ENCODE assay signal across 19 mouse cellular contexts in genomic region chr15:103523156-103523555, GRCm38 (mm10). TPM values are rescaled to one million over a fixed set of nuclear protein-coding genes. Genes with fewer than 3 reads are reported as not detected.
DNase-seq lines count a peak whose midpoint lies in the region; ATAC-seq and TF ChIP-seq lines count a peak whose summit lies in the region.
"Had no signal": no experiment of that assay in that cellular context is flagged by ENCODE, and none has a peak within 500 bp of the region (broad histone marks: within the 10 kb centered on the region; RNA-seq: fewer than 3 reads in every experiment).

No protein-coding gene starts in this region.

- H3K9ac ChIP-seq in forebrain, embryonic 16.5 days (replicated peaks; ENCODE audit: low read depth, low read length) = no peak overlapping the region
- no peak overlapping the region for H3K9ac ChIP-seq in hindbrain, postnatal 0 days (replicated peaks; ENCODE audit: low read length)
- no peak overlapping the region for H3K9ac ChIP-seq in neural tube, embryonic 13.5 days
- no peak overlapping the region for H3K9ac ChIP-seq in lung, postnatal 0 days (replicated peaks; ENCODE audit: low read depth)
- H3K9ac ChIP-seq: heart, embryonic 15.5 days; limb, embryonic 15.5 days; lung, embryonic 14.5 days had no signal

- peaks cover 43% of the 10 kb centered on the region for H3K4me1 ChIP-seq in forebrain, embryonic 10.5 days
- H3K4me1 ChIP-seq in forebrain, embryonic 16.5 days (replicated peaks; ENCODE audit: control insufficient read depth, insufficient read depth, low read length) = peaks cover 39% of the 10 kb centered on the region
- H3K4me1 ChIP-seq in hindbrain, postnatal 0 days (ENCODE audit: insufficient read depth, low read length) = peaks cover 26% of the 10 kb centered on the region
- H3K4me1 ChIP-seq in neural tube, embryonic 13.5 days (replicated peaks) = peaks cover 40% of the 10 kb centered on the region
- no peaks in the 10 kb centered on the region for H3K4me1 ChIP-seq in lung, postnatal 0 days (ENCODE audit: insufficient read depth, low read depth, low read length)

- no peak for ATAC-seq in forebrain, embryonic 16.5 days
- ATAC-seq in hindbrain, postnatal 0 days = 0 out of 2 replicates have a peak, but pooled peaks have one; percentile 27
- ATAC-seq in neural tube, embryonic 13.5 days (ENCODE audit: low read depth) = no peak
- no peak for ATAC-seq in lung, postnatal 0 days

- H3K27ac ChIP-seq in forebrain, embryonic 10.5 days = peak overlapping the region; percentile 71
- H3K27ac ChIP-seq in forebrain, embryonic 16.5 days (ENCODE audit: low read length) = no peak overlapping the region
- H3K27ac ChIP-seq in hindbrain, postnatal 0 days = peak overlapping the region; percentile 32; the same call in 1 of the 2 replicates
- peak overlapping the region; percentile 49 for H3K27ac ChIP-seq in neural tube, embryonic 13.5 days (replicated peaks)
- no peak overlapping the region for H3K27ac ChIP-seq in lung, postnatal 0 days (ENCODE audit: low read length)
- H3K27ac ChIP-seq: heart, embryonic 15.5 days; limb, embryonic 15.5 days had no signal

- no peak overlapping the region for H3K4me2 ChIP-seq in forebrain, embryonic 16.5 days (ENCODE audit: low read length)
- H3K4me2 ChIP-seq in hindbrain, postnatal 0 days (ENCODE audit: low read depth, low read length) = no peak overlapping the region
- H3K4me2 ChIP-seq in neural tube, embryonic 13.5 days = no peak overlapping the region
- H3K4me2 ChIP-seq in lung, postnatal 0 days (replicated peaks; ENCODE audit: low read depth, low read length) = no peak overlapping the region
- H3K4me2 ChIP-seq: heart, embryonic 15.5 days; limb, embryonic 15.5 days; lung, embryonic 14.5 days had no signal

- H3K4me3 ChIP-seq in forebrain, embryonic 10.5 days = no peak overlapping the region
- H3K4me3 ChIP-seq in forebrain, embryonic 16.5 days (replicated peaks; ENCODE audit: low read length) = no peak overlapping the region
- H3K4me3 ChIP-seq in hindbrain, postnatal 0 days (ENCODE audit: low read length) = no peak overlapping the region
- no peak overlapping the region for H3K4me3 ChIP-seq in neural tube, embryonic 13.5 days
- H3K4me3 ChIP-seq in lung, postnatal 0 days (ENCODE audit: low read depth, low read length) = no peak overlapping the region
- H3K4me3 ChIP-seq: heart, embryonic 15.5 days; limb, embryonic 15.5 days had no signal

- H3K36me3 ChIP-seq in forebrain, embryonic 10.5 days (replicated peaks) = peaks cover 65% of the 10 kb centered on the region
- H3K36me3 ChIP-seq in forebrain, embryonic 16.5 days (ENCODE audit: control insufficient read depth, insufficient read depth) = peaks cover 23% of the 10 kb centered on the region
- peaks cover 28% of the 10 kb centered on the region; the same call in 1 of the 2 replicates for H3K36me3 ChIP-seq in hindbrain, postnatal 0 days (ENCODE audit: insufficient read depth, low read length)
- peaks cover 62% of the 10 kb centered on the region for H3K36me3 ChIP-seq in neural tube, embryonic 13.5 days
- no peaks in the 10 kb centered on the region for H3K36me3 ChIP-seq in lung, postnatal 0 days (ENCODE audit: insufficient read depth, low read length)
- H3K36me3 ChIP-seq: heart, embryonic 15.5 days; limb, embryonic 15.5 days had no signal

- no peak for DNase-seq in forebrain, embryonic 10.5 days (ENCODE audit: extremely low spot score, low spot score)
- DNase-seq in embryo, embryonic 11 days = peak; percentile 36
- DNase-seq in hindbrain, postnatal 0 days (ENCODE audit: low spot score) = peak; percentile 60
- no peak for DNase-seq in adrenal gland, adult 8-10 months
- DNase-seq in lung, postnatal 0 days (ENCODE audit: low spot score) = no peak
- DNase-seq in spleen, postnatal 4 days (ENCODE audit: low spot score in 2 of 2) = no peak
- DNase-seq: cerebellum, adult 11 months; kidney, postnatal 4 days; lung, embryonic 14.5 days; right cerebral cortex, postnatal 4 days had no signal

- no peaks in the 10 kb centered on the region for H3K27me3 ChIP-seq in forebrain, embryonic 10.5 days (ENCODE audit: poor library complexity, severe bottlenecking)
- H3K27me3 ChIP-seq in forebrain, embryonic 16.5 days (replicated peaks; ENCODE audit: control insufficient read depth, insufficient read depth, low read length) = no peaks in the 10 kb centered on the region
- no peaks in the 10 kb centered on the region for H3K27me3 ChIP-seq in hindbrain, postnatal 0 days (ENCODE audit: insufficient read depth, low read length)
- H3K27me3 ChIP-seq in neural tube, embryonic 13.5 days = no peaks in the 10 kb centered on the region
- H3K27me3 ChIP-seq in lung, postnatal 0 days (replicated peaks; ENCODE audit: insufficient read depth, low read length) = no peaks in the 10 kb centered on the region
- H3K27me3 ChIP-seq: heart, embryonic 15.5 days; limb, embryonic 15.5 days had no signal

- TF ChIP-seq EP300 in lung, postnatal 0 days (IDR thresholded peaks at IDR 0.05) = no peak

- no peak for TF ChIP-seq CTCF in hindbrain, postnatal 0 days (IDR thresholded peaks at IDR 0.05; ENCODE audit: low read depth)
- TF ChIP-seq CTCF in lung, postnatal 0 days (IDR thresholded peaks at IDR 0.05) = no peak

- 54% methylated on average over 3 of the region's 3 CpGs for WGBS in forebrain, embryonic 10.5 days
- 36% methylated on average over 3 of the region's 3 CpGs for WGBS in forebrain, embryonic 16.5 days
- WGBS in hindbrain, postnatal 0 days = 25% methylated on average over 3 of the region's 3 CpGs
- 35% methylated on average over 3 of the region's 3 CpGs for WGBS in neural tube, embryonic 13.5 days
- WGBS in lung, postnatal 0 days = 42% methylated on average over 3 of the region's 3 CpGs

- no peaks in the 10 kb centered on the region for H3K9me3 ChIP-seq in forebrain, embryonic 10.5 days
- no peaks in the 10 kb centered on the region for H3K9me3 ChIP-seq in forebrain, embryonic 16.5 days (ENCODE audit: control insufficient read depth, low read length)
- H3K9me3 ChIP-seq in hindbrain, postnatal 0 days (ENCODE audit: low read length) = no peaks in the 10 kb centered on the region
- no peaks in the 10 kb centered on the region for H3K9me3 ChIP-seq in neural tube, embryonic 13.5 days
- no peaks in the 10 kb centered on the region for H3K9me3 ChIP-seq in lung, postnatal 0 days (ENCODE audit: low read length)
- H3K9me3 ChIP-seq: heart, embryonic 15.5 days; limb, embryonic 15.5 days had no signal

RNA-seq across cellular contexts. Expression of gene Ppp1r1a, which starts 14.6 kb away (rescaled TPM):
- 34.4 and 36.0 TPM in 2 replicates for polyA plus RNA-seq in forebrain, embryonic 10.5 days (2016; fragmentation: Nextera tagmentation; extraction: Ambion mirVana)
- 89.0 and 108 TPM in 2 replicates for polyA plus RNA-seq in forebrain, embryonic 16.5 days (2015; fragmentation: Nextera tagmentation; extraction: Ambion mirVana)
- 111 and 122 TPM in 2 replicates for total RNA-seq in hindbrain, postnatal 0 days (2014; rRNA removed)
- 196 and 197 TPM in 2 replicates for polyA plus RNA-seq in hindbrain, postnatal 0 days (2015; fragmentation: Nextera tagmentation; extraction: Ambion mirVana)
- 83.1 and 93.7 TPM in 2 replicates for polyA plus RNA-seq in neural tube, embryonic 13.5 days (2015; fragmentation: Nextera tagmentation; extraction: Ambion mirVana)
- 10 to 100 TPM in 3 of 4 experiments, 1 to 10 TPM in 1; 5.1 to 14.2 (median 12.8) TPM for total RNA-seq in adrenal gland, adult 8-10 months (2022)
- 5.7 and 7.0 TPM in 2 replicates for polyA plus RNA-seq in lung, postnatal 0 days (2015; fragmentation: Nextera tagmentation; extraction: Ambion mirVana)
- total RNA-seq: common myeloid progenitor, adult 5-6 weeks had no signal

RNA-seq across cellular contexts. Expression of gene Pde1b, which starts 20.3 kb away (rescaled TPM):
- polyA plus RNA-seq in forebrain, embryonic 10.5 days (2016; fragmentation: Nextera tagmentation; extraction: Ambion mirVana) = 19.1 and 19.6 TPM in 2 replicates
- polyA plus RNA-seq in forebrain, embryonic 16.5 days (2015; fragmentation: Nextera tagmentation; extraction: Ambion mirVana) = 71.0 and 77.1 TPM in 2 replicates
- total RNA-seq in hindbrain, postnatal 0 days (2014; rRNA removed) = 116 and 127 TPM in 2 replicates
- polyA plus RNA-seq in hindbrain, postnatal 0 days (2015; fragmentation: Nextera tagmentation; extraction: Ambion mirVana) = 67.2 and 67.6 TPM in 2 replicates
- 83.3 and 88.7 TPM in 2 replicates for polyA plus RNA-seq in neural tube, embryonic 13.5 days (2015; fragmentation: Nextera tagmentation; extraction: Ambion mirVana)
- 10 to 100 TPM in 2 of 4 experiments, 1 to 10 TPM in 2; 6.0 to 15.8 (median 10.5) TPM for total RNA-seq in adrenal gland, adult 8-10 months (2022)
- polyA plus RNA-seq in lung, postnatal 0 days (2015; fragmentation: Nextera tagmentation; extraction: Ambion mirVana) = 2.1 and 2.2 TPM in 2 replicates

RNA-seq across cellular contexts. Expression of gene Glycam1, which starts 41.7 kb away (rescaled TPM):
- not detected in 2 replicates for polyA plus RNA-seq in forebrain, embryonic 10.5 days (2016; fragmentation: Nextera tagmentation; extraction: Ambion mirVana)
- polyA plus RNA-seq in forebrain, embryonic 16.5 days (2015; fragmentation: Nextera tagmentation; extraction: Ambion mirVana) = not detected in 2 replicates
- not detected in 2 replicates for total RNA-seq in hindbrain, postnatal 0 days (2014; rRNA removed)
- not detected in 2 replicates for polyA plus RNA-seq in hindbrain, postnatal 0 days (2015; fragmentation: Nextera tagmentation; extraction: Ambion mirVana)
- not detected in 2 replicates for polyA plus RNA-seq in neural tube, embryonic 13.5 days (2015; fragmentation: Nextera tagmentation; extraction: Ambion mirVana)
- not detected for total RNA-seq in adrenal gland, adult 8-10 months (2022)
- polyA plus RNA-seq in lung, postnatal 0 days (2015; fragmentation: Nextera tagmentation; extraction: Ambion mirVana) = 17.9 TPM in 1 of 2 replicates, not detected in the other
- total RNA-seq: adrenal gland, postnatal 4 days; common myeloid progenitor, adult 5-6 weeks; ES-E14; gastrocnemius, postnatal 25 days; left cerebral cortex, adult 18-20 months had no signal
- polyA plus RNA-seq: heart, embryonic 15.5 days; limb, embryonic 15.5 days; lung, embryonic 14.5 days had no signal

Comparison
In these comparisons a context has a peak if more than half of its experiments do, and no peak if none do; other contexts are left out.
1. H3K27ac ChIP-seq: peak in forebrain, embryonic 10.5 days (single experiment), hindbrain, postnatal 0 days (single experiment) and neural tube, embryonic 13.5 days (single experiment); none in forebrain, embryonic 16.5 days (single experiment) and lung, postnatal 0 days (single experiment).
2. DNase-seq: peak in embryo, embryonic 11 days (single experiment) and hindbrain, postnatal 0 days (single experiment); none in forebrain, embryonic 10.5 days (single experiment), adrenal gland, adult 8-10 months (single experiment), lung, postnatal 0 days (single experiment) and spleen, postnatal 4 days (0 of 2).